Mouse (Mus musculus) small intestine, adult 2 months (tissue): Measurements from ENCODE around the gene Tln2.

Experiments
- CTCF ChIP-seq: fragments of 200-500 bp; IDR thresholded peaks from 2 replicates; pipeline ENCODE4 v1.5.1; 2012; ENCODE audit warnings: low read depth, mild to moderate bottlenecking, control low read depth, inconsistent platforms, low read length, moderate library complexity, mixed read lengths; ENCODE audit not compliant: insufficient replicate concordance, insufficient read length; ENCODE audit errors: extremely low read depth
- POLR2A ChIP-seq: fragments of 200-500 bp; IDR thresholded peaks from 2 replicates; pipeline ENCODE4 v1.6.1; 2012; ENCODE audit warnings: low read depth, mild to moderate bottlenecking, control low read depth, inconsistent platforms, low read length, moderate library complexity

DNA sequence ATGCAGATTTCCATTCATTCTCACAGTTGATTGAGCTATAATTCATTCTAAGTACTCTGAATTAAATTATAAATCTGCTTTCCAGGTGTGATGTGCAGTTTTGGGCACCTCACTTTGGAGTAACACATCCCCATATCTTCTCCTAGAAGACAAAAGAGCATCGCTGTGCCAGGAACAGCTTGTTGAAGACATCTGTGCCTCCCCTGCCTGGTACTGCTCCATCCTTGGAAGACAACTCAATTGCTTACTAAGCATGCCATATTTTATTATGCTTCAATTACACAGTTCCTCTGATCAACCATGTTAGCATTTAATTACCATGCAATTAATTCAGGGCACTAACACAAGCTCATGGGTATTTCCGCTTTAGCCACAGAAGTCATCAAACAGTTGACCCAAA is 31.8 kb downstream of the Tln2 start:
- TF ChIP-seq POLR2A (no peak), CTCF (no peak)
